Comparison of ENCODE assay signal across 8 mouse cellular contexts in genomic region chr3:40443788-40444595, GRCm38 (mm10).
DNase-seq lines count a peak whose midpoint lies in the region; ATAC-seq and TF ChIP-seq lines count a peak whose summit lies in the region.

No protein-coding gene starts in this region.

- H3K4me1 ChIP-seq in thymus, adult 2 months (replicated peaks; ENCODE audit: control insufficient read depth, insufficient read depth, low read length): no peaks in the 10 kb centered on the region
- H3K4me1 ChIP-seq in forebrain, postnatal 0 days (ENCODE audit: insufficient read depth): peaks cover 3% of the 10 kb centered on the region; the same call in 1 of the 2 replicates
- no peaks in the 10 kb centered on the region for H3K4me1 ChIP-seq in intestine, embryonic 15.5 days (replicated peaks)
- peaks cover 13% of the 10 kb centered on the region for H3K4me1 ChIP-seq in limb, embryonic 14.5 days (ENCODE audit: control insufficient read depth, insufficient read depth, low read length)
- H3K4me1 ChIP-seq in neural tube, embryonic 11.5 days (ENCODE audit: control insufficient read depth, insufficient read depth, low read length): no peaks in the 10 kb centered on the region

- peak; percentile 78 for ATAC-seq in forebrain, postnatal 0 days
- ATAC-seq in intestine, embryonic 15.5 days: no peak
- no peak for ATAC-seq in limb, embryonic 14.5 days (ENCODE audit: low FRiP score, low read depth)
- no peak for ATAC-seq in neural tube, embryonic 11.5 days (ENCODE audit: insufficient read depth, low FRiP score, low TSS enrichment)

- 0 out of 2 replicates have a peak, but pooled peaks have one; percentile 22 for TF ChIP-seq CTCF in thymus, adult 2 months (IDR thresholded peaks at IDR 0.05; ENCODE audit: borderline replicate concordance, control insufficient read depth, extremely low read depth, insufficient read depth, low read length, poor library complexity)
- TF ChIP-seq CTCF in forebrain, postnatal 0 days (IDR thresholded peaks at IDR 0.05; ENCODE audit: low read depth): peak; percentile 86

- DNase-seq in thymus, adult 2 months: peak; percentile 24
- no peak for DNase-seq in thymus, adult 18-20 months
- DNase-seq in cerebellum, adult 18-20 months: peak; percentile 16 to 46
- peak; percentile 94 for DNase-seq in forebrain, postnatal 0 days
- peak; percentile 85 for DNase-seq in limb, embryonic 14.5 days (ENCODE audit: low spot score)
- peak; percentile 89 for DNase-seq in neural tube, embryonic 11.5 days (ENCODE audit: low spot score)
- peak; percentile 8 to 26 for DNase-seq in thymus, postnatal 36 days

- no peak for TF ChIP-seq POLR2A in thymus, adult 2 months (IDR thresholded peaks at IDR 0.05; ENCODE audit: control insufficient read depth, extremely low read depth, insufficient read depth, low read length, poor library complexity)
- TF ChIP-seq POLR2A in limb, embryonic 14.5 days (IDR thresholded peaks at IDR 0.05; ENCODE audit: borderline replicate concordance, extremely low read depth, insufficient read depth, insufficient read length): no peak

- no peaks in the 10 kb centered on the region for H3K27me3 ChIP-seq in thymus, adult 2 months (ENCODE audit: control insufficient read depth, insufficient read depth, low read length)
- no peaks in the 10 kb centered on the region for H3K27me3 ChIP-seq in forebrain, postnatal 0 days (ENCODE audit: insufficient read depth, low read length)
- no peaks in the 10 kb centered on the region for H3K27me3 ChIP-seq in intestine, embryonic 15.5 days (replicated peaks)
- no peaks in the 10 kb centered on the region for H3K27me3 ChIP-seq in limb, embryonic 14.5 days (ENCODE audit: control insufficient read depth, insufficient read depth, low read length)
- H3K27me3 ChIP-seq in neural tube, embryonic 11.5 days (ENCODE audit: control insufficient read depth, insufficient read depth, low read length): no peaks in the 10 kb centered on the region

- H3K4me2 ChIP-seq in forebrain, postnatal 0 days (ENCODE audit: low read depth): peak overlapping the region; percentile 48
- peak overlapping the region; percentile 22; the same call in 1 of the 2 replicates for H3K4me2 ChIP-seq in intestine, embryonic 15.5 days (replicated peaks)
- H3K4me2 ChIP-seq in limb, embryonic 14.5 days (replicated peaks; ENCODE audit: low read depth, low read length, severe bottlenecking): 0 out of 2 replicates have a peak overlapping the region, but pooled peaks have one; percentile 16
- H3K4me2 ChIP-seq in neural tube, embryonic 11.5 days (ENCODE audit: low read depth): no peak overlapping the region

- WGBS in thymus, adult 2 months: 40% methylated on average over 20 of the region's 20 CpGs
- 25% methylated on average over 20 of the region's 20 CpGs for WGBS in forebrain, postnatal 0 days
- 27% methylated on average over 20 of the region's 20 CpGs for WGBS in intestine, embryonic 15.5 days
- 31% methylated on average over 20 of the region's 20 CpGs for WGBS in limb, embryonic 14.5 days
- WGBS in neural tube, embryonic 11.5 days: 35% methylated on average over 20 of the region's 20 CpGs

- H3K27ac ChIP-seq in thymus, adult 2 months (ENCODE audit: control insufficient read depth, insufficient read depth, low read length): no peak overlapping the region
- no peak overlapping the region; the same call in 1 of the 2 replicates for H3K27ac ChIP-seq in forebrain, postnatal 0 days (ENCODE audit: low read depth, low read length)
- H3K27ac ChIP-seq in intestine, embryonic 15.5 days: no peak overlapping the region
- no peak overlapping the region for H3K27ac ChIP-seq in limb, embryonic 14.5 days (replicated peaks; ENCODE audit: low read depth, low read length)
- no peak overlapping the region for H3K27ac ChIP-seq in neural tube, embryonic 11.5 days (ENCODE audit: low read depth, low read length)

- H3K36me3 ChIP-seq in thymus, adult 2 months (ENCODE audit: control insufficient read depth, insufficient read depth, low read length): no peaks in the 10 kb centered on the region
- no peaks in the 10 kb centered on the region for H3K36me3 ChIP-seq in forebrain, postnatal 0 days (ENCODE audit: insufficient read depth)
- H3K36me3 ChIP-seq in intestine, embryonic 15.5 days: no peaks in the 10 kb centered on the region
- H3K36me3 ChIP-seq in limb, embryonic 14.5 days (ENCODE audit: control insufficient read depth, insufficient read depth, low read length): no peaks in the 10 kb centered on the region
- H3K36me3 ChIP-seq in neural tube, embryonic 11.5 days (ENCODE audit: control insufficient read depth, insufficient read depth, low read length): no peaks in the 10 kb centered on the region

- peak overlapping the region; percentile 37 for H3K9ac ChIP-seq in forebrain, postnatal 0 days
- no peak overlapping the region for H3K9ac ChIP-seq in intestine, embryonic 15.5 days
- no peak overlapping the region for H3K9ac ChIP-seq in limb, embryonic 14.5 days (ENCODE audit: low read depth, low read length, severe bottlenecking)
- H3K9ac ChIP-seq in neural tube, embryonic 11.5 days (ENCODE audit: low read length): no peak overlapping the region

- no peak overlapping the region for H3K4me3 ChIP-seq in thymus, adult 2 months (ENCODE audit: control insufficient read depth, insufficient read depth, low read length)
- 0 out of 2 replicates have a peak overlapping the region, but pooled peaks have one; percentile 18 for H3K4me3 ChIP-seq in forebrain, postnatal 0 days (ENCODE audit: low read depth, low read length)
- H3K4me3 ChIP-seq in intestine, embryonic 15.5 days (replicated peaks): no peak overlapping the region
- no peak overlapping the region for H3K4me3 ChIP-seq in limb, embryonic 14.5 days (replicated peaks; ENCODE audit: low read length)
- no peak overlapping the region for H3K4me3 ChIP-seq in neural tube, embryonic 11.5 days (ENCODE audit: low read depth, low read length)

- H3K9me3 ChIP-seq in forebrain, postnatal 0 days (ENCODE audit: low read length): no peaks in the 10 kb centered on the region
- H3K9me3 ChIP-seq in intestine, embryonic 15.5 days: no peaks in the 10 kb centered on the region
- H3K9me3 ChIP-seq in limb, embryonic 14.5 days (ENCODE audit: control insufficient read depth, low read length): no peaks in the 10 kb centered on the region
- no peaks in the 10 kb centered on the region for H3K9me3 ChIP-seq in neural tube, embryonic 11.5 days (ENCODE audit: control insufficient read depth, low read length)

Comparison
In these comparisons a context has a peak if more than half of its experiments do, and no peak if none do; other contexts are left out.
1. DNase-seq: peak in thymus, adult 2 months (single experiment), cerebellum, adult 18-20 months (2 of 2), forebrain, postnatal 0 days (single experiment), limb, embryonic 14.5 days (single experiment), neural tube, embryonic 11.5 days (single experiment) and thymus, postnatal 36 days (2 of 2); none in thymus, adult 18-20 months (0 of 2).